Mouse (Mus musculus): ENCODE results near the gene Fer. TPM values are rescaled to one million over a fixed set of nuclear protein-coding genes. Genes with fewer than 3 reads are reported as not detected.

Gene Fer
- polyA plus RNA-seq, 1 experiment from 2014 or later: 20.7 TPM

GRCm38 (mm10) chr17:63857023-63857544 is 5.8 kb upstream of the Fer start:
- Histone ChIP-seq H3K36me3 (ENCODE audit: control insufficient read depth, insufficient read depth, low read length) (no peaks in the 10 kb centered on the region), H3K9me3 (ENCODE audit: control insufficient read depth, low read length) (no peaks in the 10 kb centered on the region), H3K27me3 (replicated peaks; ENCODE audit: control insufficient read depth, insufficient read depth, low read length) (no peaks in the 10 kb centered on the region), H3K9ac (ENCODE audit: low read depth, low read length) (no peak overlapping the region), H3K4me1 (ENCODE audit: control insufficient read depth, insufficient read depth, low read length) (no peaks in the 10 kb centered on the region), H3K27ac (ENCODE audit: low read length) (no peak overlapping the region), H3K4me2 (ENCODE audit: low read depth, low read length) (no peak overlapping the region), H3K4me3 (ENCODE audit: low read length) (no peak overlapping the region)
- 89% methylated on average over 7 of the region's 7 CpGs for WGBS
- ATAC-seq: no peak

- peaks cover 11% of the 10 kb centered on the region for H3K4me1 ChIP-seq (ENCODE audit: control insufficient read depth, insufficient read depth, low read length)
- no peaks in the 10 kb centered on the region for H3K36me3 ChIP-seq (ENCODE audit: control insufficient read depth, insufficient read depth, low read length)
- 46% methylated on average over 4 of the region's 4 CpGs for WGBS
- H3K4me2 ChIP-seq (ENCODE audit: low read depth, low read length): no peak overlapping the region
- H3K27me3 ChIP-seq (replicated peaks; ENCODE audit: control insufficient read depth, insufficient read depth, low read length): no peaks in the 10 kb centered on the region
- no peaks in the 10 kb centered on the region for H3K9me3 ChIP-seq (ENCODE audit: control insufficient read depth, low read length)
- no peak overlapping the region for H3K27ac ChIP-seq (ENCODE audit: low read length)
- no peak overlapping the region for H3K4me3 ChIP-seq (ENCODE audit: low read length)
- no peak overlapping the region for H3K9ac ChIP-seq (ENCODE audit: low read depth, low read length)
- ATAC-seq: no peak
These were observed 1.9 kb upstream of the Fer start for GRCm38 (mm10) chr17:63860988-63861387.

- H3K9ac ChIP-seq (ENCODE audit: low read depth, low read length): no peak overlapping the region
- H3K9me3 ChIP-seq (ENCODE audit: control insufficient read depth, low read length): no peaks in the 10 kb centered on the region
- no peak overlapping the region for H3K27ac ChIP-seq (ENCODE audit: low read length)
- no peaks in the 10 kb centered on the region for H3K27me3 ChIP-seq (replicated peaks; ENCODE audit: control insufficient read depth, insufficient read depth, low read length)
- H3K4me1 ChIP-seq (ENCODE audit: control insufficient read depth, insufficient read depth, low read length): peaks cover 11% of the 10 kb centered on the region
- WGBS: 43% methylated on average over 3 of the region's 3 CpGs
- H3K36me3 ChIP-seq (ENCODE audit: control insufficient read depth, insufficient read depth, low read length): no peaks in the 10 kb centered on the region
- no peak for ATAC-seq
- H3K4me2 ChIP-seq (ENCODE audit: low read depth, low read length): no peak overlapping the region
- H3K4me3 ChIP-seq (ENCODE audit: low read length): no peak overlapping the region
These were observed 463 bp upstream of the Fer start for GRCm38 (mm10) chr17:63862399-63862798.

GRCm38 (mm10) chr17:63863647-63864149 is 836 bp downstream of the Fer start, which contains the start of gene A930002H24Rik:
TSS of gene A930002H24Rik (minus strand) at chr17:63863791.
- H3K27ac ChIP-seq (ENCODE audit: low read length): peak within 1 kb of the TSS; percentile 73
- no peaks in the 10 kb centered on the region for H3K36me3 ChIP-seq (ENCODE audit: control insufficient read depth, insufficient read depth, low read length)
- peaks cover 11% of the 10 kb centered on the region for H3K4me1 ChIP-seq (ENCODE audit: control insufficient read depth, insufficient read depth, low read length)
- H3K9me3 ChIP-seq (ENCODE audit: control insufficient read depth, low read length): no peaks in the 10 kb centered on the region
- peak within 1 kb of the TSS; percentile 91 for H3K9ac ChIP-seq (ENCODE audit: low read depth, low read length)
- peak; percentile 100 for ATAC-seq
- H3K4me3 ChIP-seq (ENCODE audit: low read length): peak within 1 kb of the TSS; percentile 90
- H3K27me3 ChIP-seq (replicated peaks; ENCODE audit: control insufficient read depth, insufficient read depth, low read length): no peaks in the 10 kb centered on the region
- WGBS: under 1% methylated on average over 54 of the region's 55 CpGs
- H3K4me2 ChIP-seq (ENCODE audit: low read depth, low read length): peak within 1 kb of the TSS; percentile 95

- WGBS: under 1% methylated on average over 37 of the region's 48 CpGs
- ATAC-seq: peak; percentile 77
- peak overlapping the region; percentile 91 for H3K9ac ChIP-seq (ENCODE audit: low read depth, low read length)
These were observed 1.3 kb downstream of the Fer start for GRCm38 (mm10) chr17:63864171-63864571.

GRCm38 (mm10) chr17:63871773-63872172 is 8.9 kb downstream of the Fer start:
- Histone ChIP-seq H3K4me1 (ENCODE audit: control insufficient read depth, insufficient read depth, low read length) (no peaks in the 10 kb centered on the region), H3K27me3 (replicated peaks; ENCODE audit: control insufficient read depth, insufficient read depth, low read length) (no peaks in the 10 kb centered on the region), H3K36me3 (ENCODE audit: control insufficient read depth, insufficient read depth, low read length) (no peaks in the 10 kb centered on the region), H3K27ac (ENCODE audit: low read length) (no peak overlapping the region), H3K4me2 (ENCODE audit: low read depth, low read length) (no peak overlapping the region), H3K4me3 (ENCODE audit: low read length) (no peak overlapping the region), H3K9ac (ENCODE audit: low read depth, low read length) (no peak overlapping the region), H3K9me3 (ENCODE audit: control insufficient read depth, low read length) (no peaks in the 10 kb centered on the region)
- 89% methylated on average over 7 of the region's 7 CpGs for WGBS
- no peak for ATAC-seq

More at GRCm38 (mm10) chr17:63864171-63864571, 1.3 kb downstream of the Fer start:
- Histone ChIP-seq H3K27ac (ENCODE audit: low read length) (peak overlapping the region; percentile 73), H3K36me3 (ENCODE audit: control insufficient read depth, insufficient read depth, low read length) (no peaks in the 10 kb centered on the region), H3K27me3 (replicated peaks; ENCODE audit: control insufficient read depth, insufficient read depth, low read length) (no peaks in the 10 kb centered on the region), H3K9me3 (ENCODE audit: control insufficient read depth, low read length) (no peaks in the 10 kb centered on the region), H3K4me2 (ENCODE audit: low read depth, low read length) (peak overlapping the region; percentile 93), H3K4me3 (ENCODE audit: low read length) (peak overlapping the region; percentile 90), H3K4me1 (ENCODE audit: control insufficient read depth, insufficient read depth, low read length) (peaks cover 11% of the 10 kb centered on the region)

- 69% methylated on average over 4 of the region's 4 CpGs for WGBS
- no peak overlapping the region for H3K4me2 ChIP-seq (ENCODE audit: low read depth, low read length)
- H3K27ac ChIP-seq (ENCODE audit: low read length): no peak overlapping the region
- no peak for ATAC-seq
- H3K4me3 ChIP-seq (ENCODE audit: low read length): no peak overlapping the region
- no peak overlapping the region for H3K9ac ChIP-seq (ENCODE audit: low read depth, low read length)
- no peaks in the 10 kb centered on the region for H3K9me3 ChIP-seq (ENCODE audit: control insufficient read depth, low read length)
- H3K4me1 ChIP-seq (ENCODE audit: control insufficient read depth, insufficient read depth, low read length): no peaks in the 10 kb centered on the region
- no peaks in the 10 kb centered on the region for H3K36me3 ChIP-seq (ENCODE audit: control insufficient read depth, insufficient read depth, low read length)
- H3K27me3 ChIP-seq (replicated peaks; ENCODE audit: control insufficient read depth, insufficient read depth, low read length): no peaks in the 10 kb centered on the region
These were observed 16.0 kb downstream of the Fer start for GRCm38 (mm10) chr17:63878889-63879288.

- ATAC-seq: no peak
- H3K4me2 ChIP-seq (ENCODE audit: low read depth, low read length): no peak overlapping the region
- H3K4me1 ChIP-seq (ENCODE audit: control insufficient read depth, insufficient read depth, low read length): no peaks in the 10 kb centered on the region
- H3K27ac ChIP-seq (ENCODE audit: low read length): no peak overlapping the region
- H3K9ac ChIP-seq (ENCODE audit: low read depth, low read length): no peak overlapping the region
- no peaks in the 10 kb centered on the region for H3K36me3 ChIP-seq (ENCODE audit: control insufficient read depth, insufficient read depth, low read length)
- H3K27me3 ChIP-seq (replicated peaks; ENCODE audit: control insufficient read depth, insufficient read depth, low read length): no peaks in the 10 kb centered on the region
- 78% methylated on average over 4 of the region's 4 CpGs for WGBS
- H3K9me3 ChIP-seq (ENCODE audit: control insufficient read depth, low read length): no peaks in the 10 kb centered on the region
- no peak overlapping the region for H3K4me3 ChIP-seq (ENCODE audit: low read length)
These were observed 17.1 kb downstream of the Fer start for GRCm38 (mm10) chr17:63880009-63880408.

- H3K9me3 ChIP-seq (ENCODE audit: control insufficient read depth, low read length): no peaks in the 10 kb centered on the region
- no peak for ATAC-seq
- no peak overlapping the region for H3K9ac ChIP-seq (ENCODE audit: low read depth, low read length)
- WGBS: 95% methylated on average over 2 of the region's 2 CpGs
- H3K27me3 ChIP-seq (replicated peaks; ENCODE audit: control insufficient read depth, insufficient read depth, low read length): no peaks in the 10 kb centered on the region
- no peak overlapping the region for H3K4me2 ChIP-seq (ENCODE audit: low read depth, low read length)
- H3K4me3 ChIP-seq (ENCODE audit: low read length): no peak overlapping the region
- H3K4me1 ChIP-seq (ENCODE audit: control insufficient read depth, insufficient read depth, low read length): no peaks in the 10 kb centered on the region
- no peaks in the 10 kb centered on the region for H3K36me3 ChIP-seq (ENCODE audit: control insufficient read depth, insufficient read depth, low read length)
- H3K27ac ChIP-seq (ENCODE audit: low read length): no peak overlapping the region
These were observed 24.1 kb downstream of the Fer start for GRCm38 (mm10) chr17:63886988-63887387.

- ATAC-seq: no peak
- no peaks in the 10 kb centered on the region for H3K36me3 ChIP-seq (ENCODE audit: control insufficient read depth, insufficient read depth, low read length)
- no peak overlapping the region for H3K9ac ChIP-seq (ENCODE audit: low read depth, low read length)
- H3K4me3 ChIP-seq (ENCODE audit: low read length): no peak overlapping the region
- no peaks in the 10 kb centered on the region for H3K9me3 ChIP-seq (ENCODE audit: control insufficient read depth, low read length)
- H3K27me3 ChIP-seq (replicated peaks; ENCODE audit: control insufficient read depth, insufficient read depth, low read length): no peaks in the 10 kb centered on the region
- no peak overlapping the region for H3K4me2 ChIP-seq (ENCODE audit: low read depth, low read length)
- no peaks in the 10 kb centered on the region for H3K4me1 ChIP-seq (ENCODE audit: control insufficient read depth, insufficient read depth, low read length)
- no peak overlapping the region for H3K27ac ChIP-seq (ENCODE audit: low read length)
These were observed 27.7 kb downstream of the Fer start for GRCm38 (mm10) chr17:63890611-63891010.
